Mouse (Mus musculus): ENCODE measurements around the gene Fbxl16. TPM values are rescaled to one million over a fixed set of nuclear protein-coding genes. Genes with fewer than 3 reads are reported as not detected.
A peak's percentile ranks its signal among the peaks of the same experiment; 100 is the strongest.

The Fbxl16 gene
- total and polyA plus RNA-seq, 3 experiments = 1.1 to 3.2 (median 1.4) TPM

GRCm38 (mm10) chr17:25843636-25844395 is 34.9 kb downstream of the Fbxl16 start:
- Histone ChIP-seq H3K79me2 (replicated peaks; ENCODE audit: control insufficient read depth, insufficient read depth, low read length) (no peaks in the 10 kb centered on the region), H3K27me3 (ENCODE audit: control insufficient read depth, insufficient read depth, low read length) (no peaks in the 10 kb centered on the region), H3K36me3 (ENCODE audit: control insufficient read depth, insufficient read depth, low read length) (no peaks in the 10 kb centered on the region), H3K9ac (ENCODE audit: low read depth, low read length) (peak overlapping the region; percentile 93), H3K4me3 (peak overlapping the region; percentile 96), H3K4me1 (ENCODE audit: control insufficient read depth, insufficient read depth, low read length) (peaks cover 8% of the 10 kb centered on the region), H3K27ac (peak overlapping the region; percentile 95)
- WGBS = under 1% methylated on average over 38 of the region's 38 CpGs
- TF ChIP-seq CTCF (IDR thresholded peaks at IDR 0.05) (no peak), POLR2A (IDR thresholded peaks at IDR 0.05; ENCODE audit: insufficient read depth, low read depth, low read length) (no peak), EP300 (IDR thresholded peaks at IDR 0.05; ENCODE audit: insufficient read depth, low read depth, low read length) (no peak)
- intact Hi-C loops (cut with DNase I) = no loop called here
- no peak for DNase-seq

- intact Hi-C loops (cut with DNase I) = no loop called here
- TF ChIP-seq CTCF (IDR thresholded peaks at IDR 0.05) (peak; percentile 70), POLR2A (IDR thresholded peaks at IDR 0.05; ENCODE audit: insufficient read depth, low read depth, low read length) (no peak; the same call in none of the 2 replicates), EP300 (IDR thresholded peaks at IDR 0.05; ENCODE audit: insufficient read depth, low read depth, low read length) (0 out of 2 replicates have a peak, but pooled peaks have one; percentile 55)
- WGBS = 1% methylated on average over 21 of the region's 21 CpGs
- H3K4me3 ChIP-seq = peak within 1 kb of the TSS; percentile 96
- DNase-seq = peak; percentile 95 to 96
- H3K36me3 ChIP-seq (ENCODE audit: control insufficient read depth, insufficient read depth, low read length) = no peaks in the 10 kb centered on the region
- no peaks in the 10 kb centered on the region for H3K27me3 ChIP-seq (ENCODE audit: control insufficient read depth, insufficient read depth, low read length)
- H3K9ac ChIP-seq (ENCODE audit: low read depth, low read length) = peak within 1 kb of the TSS; percentile 93
- H3K4me1 ChIP-seq (ENCODE audit: control insufficient read depth, insufficient read depth, low read length) = peaks cover 8% of the 10 kb centered on the region
- H3K79me2 ChIP-seq (replicated peaks; ENCODE audit: control insufficient read depth, insufficient read depth, low read length) = no peaks in the 10 kb centered on the region
- H3K27ac ChIP-seq = peak within 1 kb of the TSS; percentile 95
Measured at GRCm38 (mm10) chr17:25844396-25844901, 35.6 kb downstream of the Fbxl16 start, which contains the start of gene Rhot2. Rhot2 (minus strand) TSS chr17:25844851.

- TF ChIP-seq EP300 (IDR thresholded peaks at IDR 0.05; ENCODE audit: insufficient read depth, low read depth, low read length) (no peak), CTCF (IDR thresholded peaks at IDR 0.05) (no peak), POLR2A (IDR thresholded peaks at IDR 0.05; ENCODE audit: insufficient read depth, low read depth, low read length) (no peak)
- intact Hi-C loops (cut with DNase I) = no loop called here
- H3K79me2 ChIP-seq (replicated peaks; ENCODE audit: control insufficient read depth, insufficient read depth, low read length) = peaks cover under 1% of the 10 kb centered on the region
Measured at GRCm38 (mm10) chr17:25860229-25860628, 51.3 kb downstream of the Fbxl16 start.

GRCm38 (mm10) chr17:25860832-25861703 is 52.2 kb downstream of the Fbxl16 start, which contains the start of gene Wdr90:
Wdr90 (minus strand) TSS chr17:25861501.
- H3K79me2 ChIP-seq (replicated peaks; ENCODE audit: control insufficient read depth, insufficient read depth, low read length) = peaks cover 3% of the 10 kb centered on the region
- DNase-seq = peak; percentile 92 to 94
- no peaks in the 10 kb centered on the region for H3K27me3 ChIP-seq (ENCODE audit: control insufficient read depth, insufficient read depth, low read length)
- WGBS = 4% methylated on average over 65 of the region's 65 CpGs
- TF ChIP-seq CTCF (IDR thresholded peaks at IDR 0.05) (peak; percentile 60), POLR2A (IDR thresholded peaks at IDR 0.05; ENCODE audit: insufficient read depth, low read depth, low read length) (peak; percentile 88), EP300 (IDR thresholded peaks at IDR 0.05; ENCODE audit: insufficient read depth, low read depth, low read length) (peak; percentile 73; the same call in 1 of the 2 replicates)
- H3K4me3 ChIP-seq = peak within 1 kb of the TSS; percentile 63
- intact Hi-C loops (cut with DNase I) = no loop called here
- no peaks in the 10 kb centered on the region for H3K36me3 ChIP-seq (ENCODE audit: control insufficient read depth, insufficient read depth, low read length)
- peak within 1 kb of the TSS; percentile 91 for H3K27ac ChIP-seq
- H3K9ac ChIP-seq (ENCODE audit: low read depth, low read length) = peak within 1 kb of the TSS; percentile 79
- peaks cover 1% of the 10 kb centered on the region; the same call in 1 of the 2 replicates for H3K4me1 ChIP-seq (ENCODE audit: control insufficient read depth, insufficient read depth, low read length)

More at GRCm38 (mm10) chr17:25860229-25860628, 51.3 kb downstream of the Fbxl16 start:
- Histone ChIP-seq H3K27ac (no peak overlapping the region), H3K4me3 (no peak overlapping the region), H3K9ac (ENCODE audit: low read depth, low read length) (no peak overlapping the region), H3K4me1 (ENCODE audit: control insufficient read depth, insufficient read depth, low read length) (peaks cover 1% of the 10 kb centered on the region; the same call in 1 of the 2 replicates), H3K27me3 (ENCODE audit: control insufficient read depth, insufficient read depth, low read length) (no peaks in the 10 kb centered on the region), H3K36me3 (ENCODE audit: control insufficient read depth, insufficient read depth, low read length) (no peaks in the 10 kb centered on the region)
- no peak for DNase-seq
- 91% methylated on average over 6 of the region's 6 CpGs for WGBS

- intact Hi-C loops (cut with DNase I) = no loop called here
- Histone ChIP-seq H3K27me3 (ENCODE audit: control insufficient read depth, insufficient read depth, low read length) (no peaks in the 10 kb centered on the region), H3K79me2 (replicated peaks; ENCODE audit: control insufficient read depth, insufficient read depth, low read length) (peaks cover 3% of the 10 kb centered on the region), H3K27ac (peak overlapping the region; percentile 91), H3K36me3 (ENCODE audit: control insufficient read depth, insufficient read depth, low read length) (no peaks in the 10 kb centered on the region), H3K9ac (ENCODE audit: low read depth, low read length) (peak overlapping the region; percentile 79), H3K4me1 (ENCODE audit: control insufficient read depth, insufficient read depth, low read length) (peaks cover 1% of the 10 kb centered on the region; the same call in 1 of the 2 replicates), H3K4me3 (peak overlapping the region; percentile 63)
- TF ChIP-seq POLR2A (IDR thresholded peaks at IDR 0.05; ENCODE audit: insufficient read depth, low read depth, low read length) = no peak
- TF ChIP-seq CTCF (IDR thresholded peaks at IDR 0.05) = no peak
- no peak; the same call in 1 of the 2 replicates for TF ChIP-seq EP300 (IDR thresholded peaks at IDR 0.05; ENCODE audit: insufficient read depth, low read depth, low read length)
- DNase-seq = no peak
- WGBS = 17% methylated on average over 6 of the region's 6 CpGs
Measured at GRCm38 (mm10) chr17:25861704-25862612, 53.1 kb downstream of the Fbxl16 start.

All from heart, adult 2 months (tissue).